Mouse (Mus musculus) MEL (cell line): ENCODE data around the gene Ifna15. TPM values are rescaled to one million over a fixed set of nuclear protein-coding genes. Genes with fewer than 3 reads are reported as not detected.

Experiments
- DNase-seq: peaks from one replicate; pipeline ENCODE4 v3.0.0; 2011; ENCODE audit warnings: low read depth, low spot score
- H3K27ac ChIP-seq: 2 replicates; pipeline ENCODE4 v1.5.1; 2012; ENCODE audit warnings: low read depth, mild to moderate bottlenecking, control low read depth, low read length, moderate library complexity; ENCODE audit not compliant: control insufficient read depth
- H3K27me3 ChIP-seq, 2 experiments: fragments of 150-350 bp in 1 of 2; sonication (generic) in 1 of 2; 2 replicates each; pipeline ENCODE4 v1.6.1; 2012; ENCODE audit warnings: low read length in 2 of 2, mild to moderate bottlenecking in 2 of 2, improper control_type of control experiment in 1 of 2, moderate library complexity in 1 of 2; ENCODE audit not compliant: insufficient read depth in 2 of 2, control insufficient read depth in 1 of 2
- H3K36me3 ChIP-seq, 2 experiments: 2 replicates each; pipeline ENCODE4 v1.6.1; 2012 to 2014; ENCODE audit warnings: low read length in 2 of 2, improper control_type of control experiment in 1 of 2, inconsistent platforms in 1 of 2, mild to moderate bottlenecking in 1 of 2; ENCODE audit not compliant: insufficient read depth in 2 of 2, control insufficient read depth in 1 of 2
- H3K4me1 ChIP-seq, 2 experiments: fragments of 150-350 bp in 1 of 2; sonication (generic) in 1 of 2; 2 replicates each; pipeline ENCODE4 v1.6.1; 2012; ENCODE audit warnings: low read length in 2 of 2, improper control_type of control experiment in 1 of 2, mild to moderate bottlenecking in 1 of 2; ENCODE audit not compliant: insufficient read depth in 2 of 2, control insufficient read depth in 1 of 2
- H3K4me3 ChIP-seq, 2 experiments: fragments of 150-350 bp in 1 of 2; sonication (generic) in 1 of 2; 2 replicates each; pipeline ENCODE4 v1.5.1; 2012; ENCODE audit warnings: low read depth in 2 of 2, low read length in 2 of 2, mild to moderate bottlenecking in 2 of 2, moderate library complexity in 2 of 2, control low read depth in 1 of 2, improper control_type of control experiment in 1 of 2; ENCODE audit not compliant: control insufficient read depth in 1 of 2, insufficient read depth in 1 of 2
- H3K79me2 ChIP-seq: 2 replicates; pipeline ENCODE4 v1.6.1; 2012; ENCODE audit warnings: mild to moderate bottlenecking, low read length, moderate library complexity; ENCODE audit not compliant: control insufficient read depth, poor library complexity, insufficient read depth
- H3K9ac ChIP-seq: 2 replicates; pipeline ENCODE4 v1.6.1; 2012; ENCODE audit warnings: low read depth, mild to moderate bottlenecking, control low read depth, low read length, moderate library complexity; ENCODE audit not compliant: control insufficient read depth, poor library complexity, severe bottlenecking
- H3K9me3 ChIP-seq: fragments of 150-350 bp; sonication (generic); replicated peaks from 2 replicates; pipeline ENCODE4 v1.6.1; 2012; ENCODE audit warnings: mild to moderate bottlenecking, low read length, improper control_type of control experiment, moderate library complexity; ENCODE audit not compliant: insufficient read depth
- CHD2 ChIP-seq: IDR thresholded peaks from 2 replicates; pipeline ENCODE4 v1.6.1; 2011; ENCODE audit warnings: low read length, improper control_type of control experiment
- CTCF ChIP-seq, 3 experiments: IDR thresholded peaks in 2 of 3; conservative IDR thresholded peaks in 1 of 3; 2 replicates each; pipeline ENCODE4 v1.5.1; 2011 to 2012; ENCODE audit warnings: low read length in 3 of 3, low read depth in 2 of 3, mild to moderate bottlenecking in 2 of 3, improper control_type of control experiment in 1 of 3, inconsistent platforms in 1 of 3, mixed read lengths in 1 of 3, moderate library complexity in 1 of 3; ENCODE audit not compliant: control insufficient read depth in 1 of 3, insufficient read depth in 1 of 3, poor library complexity in 1 of 3, severe bottlenecking in 1 of 3
- E2F4 ChIP-seq: IDR thresholded peaks from 2 replicates; pipeline ENCODE4 v1.6.1; 2011; ENCODE audit warnings: low read depth, low read length, improper control_type of control experiment, borderline replicate concordance
- EP300 ChIP-seq, 2 experiments: IDR thresholded peaks; 2 replicates each; pipeline ENCODE4 v1.6.1; 2011; ENCODE audit warnings: improper control_type of control experiment in 2 of 2, low read length in 2 of 2, low read depth in 1 of 2, mild to moderate bottlenecking in 1 of 2
- ETS1 ChIP-seq: IDR thresholded peaks from 2 replicates; pipeline ENCODE4 v1.6.1; 2012; ENCODE audit warnings: low read depth, mild to moderate bottlenecking, inconsistent platforms, low read length, improper control_type of control experiment, moderate library complexity
- GATA1 ChIP-seq: IDR thresholded peaks from 2 replicates; pipeline ENCODE4 v1.6.1; 2011; ENCODE audit warnings: low read depth, low read length, improper control_type of control experiment
- KAT2A ChIP-seq: conservative IDR thresholded peaks from 2 replicates; pipeline ENCODE4 v1.6.1; 2012; ENCODE audit warnings: low read depth, low read length, improper control_type of control experiment, inconsistent platforms
- MAZ ChIP-seq: IDR thresholded peaks from 2 replicates; pipeline ENCODE4 v1.6.1; 2012; ENCODE audit warnings: low read depth, mild to moderate bottlenecking, inconsistent platforms, low read length, improper control_type of control experiment
- MXI1 ChIP-seq: IDR thresholded peaks from 2 replicates; pipeline ENCODE4 v1.6.1; 2011; ENCODE audit warnings: mild to moderate bottlenecking, low read depth, low read length, improper control_type of control experiment
- MYB ChIP-seq: IDR thresholded peaks from 2 replicates; pipeline ENCODE4 v1.6.1; 2011; ENCODE audit warnings: mild to moderate bottlenecking, low read depth, low read length, improper control_type of control experiment
- MYC ChIP-seq: IDR thresholded peaks from 2 replicates; pipeline ENCODE4 v1.6.1; 2011; ENCODE audit warnings: low read depth, mild to moderate bottlenecking, low read length, improper control_type of control experiment, moderate library complexity
- POLR2AphosphoS2 ChIP-seq: IDR thresholded peaks from 2 replicates; pipeline ENCODE4 v1.6.1; 2011; ENCODE audit warnings: low read length, improper control_type of control experiment
- POLR2AphosphoS5 ChIP-seq: IDR thresholded peaks from 2 replicates; pipeline ENCODE4 v1.6.1; 2012; ENCODE audit warnings: low read depth, borderline replicate concordance, mild to moderate bottlenecking, inconsistent platforms, low read length, moderate library complexity, mixed read lengths
- RAD21 ChIP-seq: IDR thresholded peaks from 2 replicates; pipeline ENCODE4 v1.6.1; 2011; ENCODE audit warnings: mild to moderate bottlenecking, low read depth, low read length, improper control_type of control experiment
- SIN3A ChIP-seq: IDR thresholded peaks from 2 replicates; pipeline ENCODE4 v1.6.1; 2012; ENCODE audit warnings: low read length, improper control_type of control experiment, inconsistent platforms
- SMC3 ChIP-seq: IDR thresholded peaks from 2 replicates; pipeline ENCODE4 v1.6.1; 2011; ENCODE audit warnings: low read depth, low read length, improper control_type of control experiment
- TAL1 ChIP-seq: IDR thresholded peaks from 2 replicates; pipeline ENCODE4 v1.6.1; 2012; ENCODE audit warnings: mild to moderate bottlenecking, inconsistent platforms, low read length, moderate library complexity, mixed read lengths
- TCF12 ChIP-seq: IDR thresholded peaks from 2 replicates; pipeline ENCODE4 v1.6.1; 2014; ENCODE audit warnings: low read depth, mild to moderate bottlenecking, inconsistent platforms, low read length, improper control_type of control experiment, moderate library complexity
- UBTF ChIP-seq: IDR thresholded peaks from 2 replicates; pipeline ENCODE4 v1.6.1; 2012; ENCODE audit warnings: low read depth, mild to moderate bottlenecking, inconsistent platforms, low read length, improper control_type of control experiment, moderate library complexity, borderline replicate concordance; ENCODE audit not compliant: insufficient read depth
- USF1 ChIP-seq: IDR thresholded peaks from 2 replicates; pipeline ENCODE4 v1.6.1; 2014; ENCODE audit warnings: low read depth, mild to moderate bottlenecking, inconsistent platforms, low read length, improper control_type of control experiment, moderate library complexity
- ZC3H11A ChIP-seq: IDR thresholded peaks from 2 replicates; pipeline ENCODE4 v1.6.1; 2012; ENCODE audit warnings: low read depth, mild to moderate bottlenecking, inconsistent platforms, low read length, improper control_type of control experiment
- ZKSCAN1 ChIP-seq: IDR thresholded peaks from 2 replicates; pipeline ENCODE4 v1.6.1; 2012; ENCODE audit warnings: low read depth, mild to moderate bottlenecking, inconsistent platforms, low read length, improper control_type of control experiment, moderate library complexity
- ZMIZ1 ChIP-seq: IDR thresholded peaks from 2 replicates; pipeline ENCODE4 v1.6.1; 2012; ENCODE audit warnings: low read depth, mild to moderate bottlenecking, inconsistent platforms, low read length, improper control_type of control experiment, moderate library complexity
- ZNF384 ChIP-seq: IDR thresholded peaks from 2 replicates; pipeline ENCODE4 v1.6.1; 2012; ENCODE audit warnings: low read depth, mild to moderate bottlenecking, inconsistent platforms, low read length, improper control_type of control experiment
- polyA plus RNA-seq, 2 experiments: library from polyadenylated mRNA; stranded (reverse) in 1 of 2; unstranded in 1 of 2; fragments of >175 nt in 1 of 2; fragments of >200 nt in 1 of 2; gene quantifications; 2 replicates each; pipeline versions ENCODE4 v1.2.1 to v1.2.4; 2012; ENCODE audit warnings: low replicate concordance in 2 of 2, low read depth in 1 of 2; ENCODE audit not compliant: insufficient read length in 2 of 2, insufficient read depth in 1 of 2, missing spikeins in 1 of 2
- total RNA-seq: library from RNA; depleted of rRNA; stranded (reverse); fragments of 300-350 nt; gene quantifications from 2 replicates; pipeline ENCODE4 v1.2.3, GENCODE M21; 2012

Ifna15 gene
- total and polyA plus RNA-seq, 3 experiments, result not detected

DNA sequence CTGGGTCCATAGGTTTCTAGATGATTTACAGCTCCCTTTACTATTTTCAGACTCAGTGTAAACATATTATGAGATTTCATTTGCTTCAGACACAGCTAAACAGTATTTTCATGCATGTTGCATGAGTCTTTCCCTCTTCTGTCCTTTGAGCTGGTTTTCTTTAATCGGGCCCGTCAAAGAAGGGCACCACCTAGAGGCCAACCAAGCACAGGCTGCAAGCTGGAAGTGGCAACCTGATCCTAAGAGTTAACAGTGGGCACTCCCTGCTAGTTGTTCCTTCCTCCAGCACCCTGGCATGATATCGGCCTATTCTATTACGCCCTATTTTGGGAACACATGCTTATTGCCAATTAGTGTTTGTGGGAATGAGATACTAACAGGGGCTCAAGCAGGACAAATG is 43.6 kb downstream of the Ifna15 start:
- H3K9me3 ChIP-seq, result no peaks in the 10 kb centered on the region
- peaks cover 0 to 2% of the 10 kb centered on the region in 2 experiments; a peak in 2 of 4 replicates for H3K27me3 ChIP-seq
- H3K4me1 ChIP-seq, result peaks cover 0 to 17% of the 10 kb centered on the region in 2 experiments; a peak in 2 of 4 replicates
- no peak overlapping the region; the same call in 1 of the 2 replicates for H3K27ac ChIP-seq
- H3K36me3 ChIP-seq, result peaks cover 0 to 13% of the 10 kb centered on the region in 2 experiments; a peak in 2 of 4 replicates
- H3K9ac ChIP-seq, result 0 out of 2 replicates have a peak overlapping the region, but pooled peaks have one; percentile 8
- no peak overlapping the region for H3K4me3 ChIP-seq
- peak; percentile 85 for DNase-seq
- no peaks in the 10 kb centered on the region for H3K79me2 ChIP-seq
- TF ChIP-seq MAZ, result no peak
- TF ChIP-seq RAD21, result peak; percentile 58
- TF ChIP-seq ZMIZ1, result no peak
- TF ChIP-seq USF1, result no peak
- TF ChIP-seq MXI1, result no peak
- TF ChIP-seq MYC, result no peak
- peak; percentile 30; the same call in 1 of the 2 replicates for TF ChIP-seq SIN3A
- TF ChIP-seq ZC3H11A, result peak; percentile 34; the same call in 1 of the 2 replicates
- TF ChIP-seq MYB, result no peak
- no peak for TF ChIP-seq UBTF
- peak; percentile 84 to 89 (median 86) for TF ChIP-seq CTCF (IDR thresholded peaks at IDR 0.05 in 2 of 3, conservative IDR thresholded peaks at IDR 0.05 in 1 of 3; ENCODE audit: control insufficient read depth in 1 of 3, insufficient read depth in 1 of 3, low read depth in 2 of 3, low read length in 3 of 3, poor library complexity in 1 of 3, severe bottlenecking in 1 of 3)
- no peak for TF ChIP-seq POLR2AphosphoS5
- no peak for TF ChIP-seq POLR2AphosphoS2
- peak; percentile 68 for TF ChIP-seq SMC3

DNA sequence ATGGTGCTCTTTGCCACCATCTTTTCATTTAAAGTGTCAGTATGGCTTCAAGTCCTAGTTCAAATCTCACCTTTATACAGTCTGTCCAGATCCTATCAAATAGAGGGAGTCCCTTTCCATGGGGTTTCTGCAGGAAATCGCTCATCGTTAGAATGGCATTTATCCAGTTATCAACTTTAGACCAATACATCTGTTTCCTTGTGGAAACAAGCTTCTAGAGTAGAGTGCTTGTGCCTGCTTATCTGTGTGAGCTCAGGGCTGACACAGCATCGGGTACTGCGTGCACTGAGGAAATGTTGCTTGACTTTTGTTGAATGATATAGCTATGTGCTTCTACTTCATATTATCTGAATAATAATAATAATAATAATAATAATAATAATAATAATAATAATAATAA is 44.3 kb downstream of the Ifna15 start:
- Histone ChIP-seq H3K27me3 (peaks cover 0 to 2% of the 10 kb centered on the region in 2 experiments; a peak in 1 of 4 replicates), H3K9ac (no peak overlapping the region), H3K4me3 (no peak overlapping the region), H3K36me3 (peaks cover 0 to 13% of the 10 kb centered on the region in 2 experiments; a peak in 2 of 4 replicates), H3K27ac (no peak overlapping the region), H3K79me2 (no peaks in the 10 kb centered on the region)
- DNase-seq, result peak; percentile 65
- TF ChIP-seq TCF12 (peak; percentile 71), GATA1 (peak; percentile 85), TAL1 (peak; percentile 75), SMC3 (no peak), E2F4 (no peak), ZNF384 (no peak), KAT2A (no peak), ZKSCAN1 (no peak), ETS1 (peak; percentile 32; the same call in 1 of the 2 replicates), USF1 (no peak), EP300 (IDR thresholded peaks at IDR 0.05; ENCODE audit: low read depth in 1 of 2, low read length in 2 of 2) (peak; percentile 73 to 77), CHD2 (no peak)
- TF ChIP-seq, all 39 proteins: peak for 5
- H3K4me1 ChIP-seq, result peaks cover 0 to 17% of the 10 kb centered on the region in 2 experiments; a peak in 2 of 4 replicates
- H3K9me3 ChIP-seq, result no peaks in the 10 kb centered on the region
